ENCODE assay signal across 18 mouse cellular contexts in genomic region chr12:59822435-59822834, GRCm38 (mm10).
A peak's percentile ranks its signal among the peaks of the same experiment; 100 is the strongest.
DNase-seq lines count a peak whose midpoint lies in the region; ATAC-seq and TF ChIP-seq lines count a peak whose summit lies in the region.
"Had no signal": no experiment of that assay in that cellular context is flagged by ENCODE, and none has a peak within 500 bp of the region (broad histone marks: within the 10 kb centered on the region; RNA-seq: fewer than 3 reads in every experiment).

No protein-coding gene starts in this region.

- H3K4me2 ChIP-seq in heart, embryonic 12.5 days = no peak overlapping the region
- H3K4me2 ChIP-seq in midbrain, embryonic 15.5 days = no peak overlapping the region
- H3K4me2 ChIP-seq in midbrain, embryonic 14.5 days (ENCODE audit: low read length) = no peak overlapping the region
- H3K4me2 ChIP-seq: neural tube, embryonic 13.5 days had no signal

- no peak for ATAC-seq in heart, embryonic 12.5 days (ENCODE audit: insufficient number of reproducible peaks, low FRiP score)
- ATAC-seq in midbrain, embryonic 15.5 days (replicated peaks) = peak; percentile 17; the same call in 1 of the 2 replicates
- ATAC-seq in midbrain, embryonic 14.5 days (ENCODE audit: low FRiP score, low TSS enrichment) = no peak
- ATAC-seq: forebrain, postnatal 0 days; midbrain, embryonic 16.5 days had no signal

- H3K4me1 ChIP-seq in heart, embryonic 12.5 days (replicated peaks) = no peaks in the 10 kb centered on the region
- no peaks in the 10 kb centered on the region for H3K4me1 ChIP-seq in midbrain, embryonic 15.5 days
- H3K4me1 ChIP-seq in midbrain, embryonic 14.5 days (ENCODE audit: control insufficient read depth, insufficient read depth, low read length) = no peaks in the 10 kb centered on the region
- H3K4me1 ChIP-seq: neural tube, embryonic 13.5 days had no signal

- H3K9me3 ChIP-seq in heart, embryonic 12.5 days (replicated peaks) = no peaks in the 10 kb centered on the region
- H3K9me3 ChIP-seq in midbrain, embryonic 15.5 days = no peaks in the 10 kb centered on the region
- H3K9me3 ChIP-seq in midbrain, embryonic 14.5 days (ENCODE audit: control insufficient read depth, low read length) = no peaks in the 10 kb centered on the region
- H3K9me3 ChIP-seq: neural tube, embryonic 13.5 days had no signal

- no peak for DNase-seq in heart, adult 18-20 months
- DNase-seq in layer of hippocampus, adult 2 months (ENCODE audit: low spot score in 2 of 2) = no peak
- no peak for DNase-seq in layer of hippocampus, adult 11-12 months (ENCODE audit: low spot score)
- DNase-seq in midbrain, embryonic 14.5 days = no peak
- no peak for DNase-seq in ovary, postnatal 14 days (ENCODE audit: low spot score)
- DNase-seq: adrenal gland, adult 8-10 months; cerebellum, adult 8-10 months; gastrocnemius, postnatal 36 days; kidney, adult 2 months; kidney, postnatal 14 days; layer of hippocampus, adult 9-11 months; lung, postnatal 36 days had no signal

- no peak overlapping the region for H3K4me3 ChIP-seq in heart, embryonic 12.5 days
- no peak overlapping the region for H3K4me3 ChIP-seq in layer of hippocampus, adult 2 months
- no peak overlapping the region for H3K4me3 ChIP-seq in midbrain, embryonic 15.5 days
- no peak overlapping the region for H3K4me3 ChIP-seq in midbrain, embryonic 14.5 days (replicated peaks; ENCODE audit: low read depth, low read length)
- H3K4me3 ChIP-seq: myocyte; neural tube, embryonic 13.5 days had no signal

- no peaks in the 10 kb centered on the region for H3K36me3 ChIP-seq in heart, embryonic 12.5 days
- no peaks in the 10 kb centered on the region for H3K36me3 ChIP-seq in midbrain, embryonic 15.5 days (replicated peaks)
- no peaks in the 10 kb centered on the region for H3K36me3 ChIP-seq in midbrain, embryonic 14.5 days (ENCODE audit: control insufficient read depth, insufficient read depth, low read length)
- H3K36me3 ChIP-seq: neural tube, embryonic 13.5 days had no signal

- H3K27me3 ChIP-seq in heart, embryonic 12.5 days (replicated peaks) = no peaks in the 10 kb centered on the region
- no peaks in the 10 kb centered on the region for H3K27me3 ChIP-seq in midbrain, embryonic 15.5 days (replicated peaks)
- H3K27me3 ChIP-seq in midbrain, embryonic 14.5 days (ENCODE audit: control insufficient read depth, insufficient read depth, low read length) = no peaks in the 10 kb centered on the region
- H3K27me3 ChIP-seq: neural tube, embryonic 13.5 days had no signal

- H3K9ac ChIP-seq in heart, embryonic 12.5 days = no peak overlapping the region
- no peak overlapping the region for H3K9ac ChIP-seq in midbrain, embryonic 15.5 days
- H3K9ac ChIP-seq in midbrain, embryonic 14.5 days (replicated peaks; ENCODE audit: low read length) = no peak overlapping the region
- H3K9ac ChIP-seq: forebrain, postnatal 0 days; neural tube, embryonic 13.5 days had no signal

- 0 out of 2 replicates have a peak overlapping the region, but pooled peaks have one; percentile 2 for H3K27ac ChIP-seq in heart, embryonic 12.5 days (ENCODE audit: poor library complexity, severe bottlenecking)
- peak overlapping the region; percentile 10; the same call in 1 of the 2 replicates for H3K27ac ChIP-seq in layer of hippocampus, adult 2 months
- H3K27ac ChIP-seq in midbrain, embryonic 15.5 days = no peak overlapping the region
- H3K27ac ChIP-seq in midbrain, embryonic 14.5 days (replicated peaks; ENCODE audit: low read depth, low read length) = no peak overlapping the region
- H3K27ac ChIP-seq: neural tube, embryonic 13.5 days had no signal

- no peak for TF ChIP-seq CTCF in layer of hippocampus, adult 2 months (conservative IDR thresholded peaks at IDR 0.05)

- WGBS in heart, embryonic 12.5 days = 74% methylated on average over 2 of the region's 2 CpGs
- 47% methylated on average over 2 of the region's 2 CpGs for WGBS in midbrain, embryonic 15.5 days
- WGBS in midbrain, embryonic 14.5 days = 61% methylated on average over 2 of the region's 2 CpGs

Comparison
In these comparisons a context has a peak if more than half of its experiments do, and no peak if none do; other contexts are left out.
1. H3K27ac ChIP-seq: peak in heart, embryonic 12.5 days (single experiment) and layer of hippocampus, adult 2 months (single experiment); none in midbrain, embryonic 15.5 days (single experiment) and midbrain, embryonic 14.5 days (single experiment).